Mouse (Mus musculus) cerebellum, adult 2 months (tissue): ENCODE measurements around the gene Ndp.

Experiments
- CTCF ChIP-seq: fragments of 200-500 bp; IDR thresholded peaks from 2 replicates; pipeline ENCODE4 v1.5.1; 2011; ENCODE audit warnings: low read depth, mild to moderate bottlenecking, control low read depth, low read length, moderate library complexity, borderline replicate concordance; ENCODE audit not compliant: insufficient read depth
- POLR2A ChIP-seq: fragments of 200-500 bp; IDR thresholded peaks from 2 replicates; pipeline ENCODE4 v1.6.1; 2011; ENCODE audit warnings: low read length, control low read depth, borderline replicate concordance; ENCODE audit not compliant: insufficient read depth

GRCm38 (mm10) chrX:16913118-16913517, 1.5 kb upstream of the Ndp start:
- no peak for TF ChIP-seq CTCF
- TF ChIP-seq POLR2A: no peak
